Mouse (Mus musculus) lung, postnatal 10 days (tissue): ENCODE measurements around the gene Dars2.
A peak's percentile ranks its signal among the peaks of the same experiment; 100 is the strongest.

ENCODE experiments used
- DNase-seq: peaks from one replicate; pipeline ENCODE4 v3.0.0; 2021

Dars2 gene

GRCm38 (mm10) chr1:161070352-161071271, at the start of gene Dars2, which contains the start of gene Cenpl:
TSS of gene Dars2 (minus strand) at chr1:161070658.
TSS of gene Cenpl (plus strand) at chr1:161070713.
- peak; percentile 98 for DNase-seq

GRCm38 (mm10) chr1:161114591-161114990, 44.1 kb upstream of the Dars2 start:
- no peak for DNase-seq

- no peak for DNase-seq
These were observed 38.8 kb upstream of the Dars2 start for GRCm38 (mm10) chr1:161109216-161109615.

- no peak for DNase-seq
These were observed 33.4 kb upstream of the Dars2 start for GRCm38 (mm10) chr1:161103842-161104241.

GRCm38 (mm10) chr1:161099721-161100405, 29.4 kb upstream of the Dars2 start:
- DNase-seq = no peak

- no peak for DNase-seq
These were observed 6.8 kb upstream of the Dars2 start for GRCm38 (mm10) chr1:161077243-161077642.

- no peak for DNase-seq
These were observed 5.8 kb upstream of the Dars2 start for GRCm38 (mm10) chr1:161076238-161076637.

- DNase-seq = no peak
These were observed 788 bp upstream of the Dars2 start for GRCm38 (mm10) chr1:161071272-161071620.

- no peak for DNase-seq
These were observed 7.1 kb downstream of the Dars2 start for GRCm38 (mm10) chr1:161063351-161063750.

GRCm38 (mm10) chr1:161057164-161057563, 13.3 kb downstream of the Dars2 start:
- DNase-seq = no peak

GRCm38 (mm10) chr1:161046972-161047371, 23.5 kb downstream of the Dars2 start:
- no peak for DNase-seq

- no peak for DNase-seq
These were observed 29.0 kb downstream of the Dars2 start for GRCm38 (mm10) chr1:161041261-161042020.

GRCm38 (mm10) chr1:161040855-161041254, 29.6 kb downstream of the Dars2 start:
- DNase-seq = no peak

- DNase-seq = no peak
These were observed 30.1 kb downstream of the Dars2 start for GRCm38 (mm10) chr1:161040426-161040770.

GRCm38 (mm10) chr1:161039741-161040425, 30.6 kb downstream of the Dars2 start:
- no peak for DNase-seq

GRCm38 (mm10) chr1:161038968-161039721, 31.3 kb downstream of the Dars2 start:
- DNase-seq = no peak

GRCm38 (mm10) chr1:161038004-161038403, 32.5 kb downstream of the Dars2 start:
- no peak for DNase-seq

GRCm38 (mm10) chr1:161037599-161037998, 32.9 kb downstream of the Dars2 start:
- DNase-seq = no peak

GRCm38 (mm10) chr1:161037026-161037425, 33.4 kb downstream of the Dars2 start:
- no peak for DNase-seq

- no peak for DNase-seq
These were observed 34.0 kb downstream of the Dars2 start for GRCm38 (mm10) chr1:161036411-161036841.

GRCm38 (mm10) chr1:161035786-161036404, 34.6 kb downstream of the Dars2 start:
- DNase-seq = peak; percentile 22
